Mouse (Mus musculus) gastrocnemius, adult 18-20 months (tissue): ENCODE results near the gene Aqp1. TPM values are rescaled to one million over a fixed set of nuclear protein-coding genes. Genes with fewer than 3 reads are reported as not detected.

Source experiments
- DNase-seq: peaks from one replicate; pipeline ENCODE4 v3.0.0; 2021; ENCODE audit warnings: low spot score
- total RNA-seq, 2 experiments: library from RNA; stranded (reverse); gene quantifications; 2 replicates each; pipeline ENCODE4 v1.2.3; 2021

Aqp1 gene
- total RNA-seq, 2 experiments from 2014 or later: 212 to 215 TPM

GRCm38 (mm10) chr6:55356017-55356703, 19.9 kb downstream of the Aqp1 start:
- DNase-seq: no peak

GRCm38 (mm10) chr6:55356976-55357635, 20.9 kb downstream of the Aqp1 start:
- DNase-seq: no peak

- DNase-seq: no peak
Observed at GRCm38 (mm10) chr6:55357636-55358031, 21.4 kb downstream of the Aqp1 start.

- no peak for DNase-seq
Observed at GRCm38 (mm10) chr6:55358731-55359143, 22.5 kb downstream of the Aqp1 start.

- no peak for DNase-seq
Observed at GRCm38 (mm10) chr6:55362663-55363062, 26.4 kb downstream of the Aqp1 start.

GRCm38 (mm10) chr6:55367126-55367525, 30.9 kb downstream of the Aqp1 start:
- no peak for DNase-seq

GRCm38 (mm10) chr6:55370831-55371230, 34.6 kb downstream of the Aqp1 start:
- no peak for DNase-seq

- DNase-seq: no peak
Observed at GRCm38 (mm10) chr6:55376076-55376475, 39.8 kb downstream of the Aqp1 start, which contains the start of gene Ghrhr. Gene Ghrhr, plus strand, starts transcription at chr6:55376295.

GRCm38 (mm10) chr6:55376511-55376910, 40.3 kb downstream of the Aqp1 start:
- peak; percentile 27 for DNase-seq

GRCm38 (mm10) chr6:55377461-55377860, 41.2 kb downstream of the Aqp1 start:
- DNase-seq: no peak

GRCm38 (mm10) chr6:55379641-55380335, 43.6 kb downstream of the Aqp1 start:
- DNase-seq: peak; percentile 35

GRCm38 (mm10) chr6:55381966-55382365, 45.7 kb downstream of the Aqp1 start:
- no peak for DNase-seq

- peak; percentile 64 for DNase-seq
Observed at GRCm38 (mm10) chr6:55383897-55384296, 47.7 kb downstream of the Aqp1 start.

- no peak for DNase-seq
Observed at GRCm38 (mm10) chr6:55384356-55384951, 48.2 kb downstream of the Aqp1 start.

GRCm38 (mm10) chr6:55388546-55389169, 52.4 kb downstream of the Aqp1 start:
- DNase-seq: no peak

- no peak for DNase-seq
Observed at GRCm38 (mm10) chr6:55389321-55389720, 53.1 kb downstream of the Aqp1 start.

- DNase-seq: no peak
Observed at GRCm38 (mm10) chr6:55391814-55392213, 55.6 kb downstream of the Aqp1 start.

- peak; percentile 75 for DNase-seq
Observed at GRCm38 (mm10) chr6:55392453-55392852, 56.2 kb downstream of the Aqp1 start.

GRCm38 (mm10) chr6:55394854-55395253, 58.6 kb downstream of the Aqp1 start:
- no peak for DNase-seq

- peak; percentile 64 for DNase-seq
Observed at GRCm38 (mm10) chr6:55396176-55396575, 59.9 kb downstream of the Aqp1 start.

GRCm38 (mm10) chr6:55396622-55397041, 60.4 kb downstream of the Aqp1 start:
- peak; percentile 18 for DNase-seq
